Mouse (Mus musculus): Measurements from ENCODE around the gene Bcl7c. TPM values are rescaled to one million over a fixed set of nuclear protein-coding genes. Genes with fewer than 3 reads are reported as not detected.

The Bcl7c gene
- polyA plus RNA-seq, 1 experiment: not detected

- WGBS: 90% methylated on average over 4 of the region's 4 CpGs
- no peak for TF ChIP-seq CTCF (IDR thresholded peaks at IDR 0.05; ENCODE audit: insufficient read depth, low read depth, low read length)
- TF ChIP-seq POLR2A (IDR thresholded peaks at IDR 0.05; ENCODE audit: insufficient read depth, low read depth, low read length): no peak
- H3K4me3 ChIP-seq (ENCODE audit: insufficient read depth, low read depth, low read length): no peak overlapping the region
- H3K27ac ChIP-seq (ENCODE audit: insufficient read depth, low read depth, low read length): no peak overlapping the region
- H3K4me1 ChIP-seq (ENCODE audit: control insufficient read depth, insufficient read depth, low read length): peaks cover 3% of the 10 kb centered on the region; the same call in 1 of the 2 replicates
Measured at GRCm38 (mm10) chr7:127677609-127678008, 31.1 kb downstream of the Bcl7c start.

DNA sequence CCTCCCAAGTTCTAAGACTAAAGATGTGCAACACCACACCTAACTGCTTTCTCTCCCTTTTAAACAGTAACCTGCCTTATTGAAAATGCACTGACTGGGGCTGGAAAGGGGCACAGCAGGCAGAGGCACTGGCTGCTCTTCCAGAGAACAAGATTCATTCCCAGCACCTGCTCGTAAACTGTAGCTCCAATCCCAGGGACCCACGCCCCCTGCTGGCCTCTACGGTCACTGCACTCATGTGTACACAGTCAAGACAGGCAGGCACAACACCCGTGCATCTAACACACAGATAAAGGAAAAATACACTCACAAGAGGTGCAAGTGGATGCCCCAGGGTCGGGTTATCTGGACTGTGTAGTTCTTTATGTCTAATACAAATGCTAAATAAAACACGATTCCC, 31.7 kb downstream of the Bcl7c start:
- 73% methylated on average over 6 of the region's 6 CpGs for WGBS
- no peak overlapping the region for H3K27ac ChIP-seq (ENCODE audit: insufficient read depth, low read depth, low read length)
- H3K4me1 ChIP-seq (ENCODE audit: control insufficient read depth, insufficient read depth, low read length): peaks cover 3% of the 10 kb centered on the region; the same call in 1 of the 2 replicates

DNA sequence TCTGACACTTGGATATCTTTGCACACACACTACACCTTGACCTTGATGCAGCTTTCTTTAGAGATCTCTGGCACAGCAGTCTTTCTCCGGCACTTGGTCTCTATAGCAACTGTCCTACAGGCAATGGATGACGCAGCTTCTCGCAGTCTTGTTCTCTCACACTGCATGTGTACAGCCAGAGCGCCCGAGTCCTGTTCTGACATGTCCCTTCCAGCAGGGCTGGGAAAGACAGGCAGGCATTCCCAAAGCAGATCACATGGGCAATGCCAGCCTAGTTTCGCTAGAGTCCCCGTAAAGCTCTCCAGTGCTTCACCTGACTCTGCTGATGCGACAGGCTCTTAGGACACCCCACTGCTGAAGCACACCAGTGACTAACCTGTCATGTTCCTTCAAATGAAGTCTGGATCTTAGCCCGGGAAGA, 33.3 kb downstream of the Bcl7c start:
- H3K4me1 ChIP-seq (ENCODE audit: control insufficient read depth, insufficient read depth, low read length): peaks cover 3% of the 10 kb centered on the region; the same call in 1 of the 2 replicates
- H3K4me3 ChIP-seq (ENCODE audit: insufficient read depth, low read depth, low read length): no peak overlapping the region
- WGBS: 62% methylated on average over 9 of the region's 9 CpGs
- H3K27ac ChIP-seq (ENCODE audit: insufficient read depth, low read depth, low read length): no peak overlapping the region
- TF ChIP-seq POLR2A (IDR thresholded peaks at IDR 0.05; ENCODE audit: insufficient read depth, low read depth, low read length): no peak
- no peak for TF ChIP-seq CTCF (IDR thresholded peaks at IDR 0.05; ENCODE audit: insufficient read depth, low read depth, low read length)

More for the DNA sequence above, 31.7 kb downstream of the Bcl7c start:
- TF ChIP-seq CTCF (IDR thresholded peaks at IDR 0.05; ENCODE audit: insufficient read depth, low read depth, low read length) (peak; percentile 47; the same call in 1 of the 2 replicates), POLR2A (IDR thresholded peaks at IDR 0.05; ENCODE audit: insufficient read depth, low read depth, low read length) (no peak)
- no peak overlapping the region for H3K4me3 ChIP-seq (ENCODE audit: insufficient read depth, low read depth, low read length)

GRCm38 (mm10) chr7:127674977-127675376, 33.8 kb downstream of the Bcl7c start:
- no peak overlapping the region for H3K4me3 ChIP-seq (ENCODE audit: insufficient read depth, low read depth, low read length)
- no peak overlapping the region for H3K27ac ChIP-seq (ENCODE audit: insufficient read depth, low read depth, low read length)
- H3K4me1 ChIP-seq (ENCODE audit: control insufficient read depth, insufficient read depth, low read length): peaks cover 3% of the 10 kb centered on the region; the same call in 1 of the 2 replicates
- no peak for TF ChIP-seq POLR2A (IDR thresholded peaks at IDR 0.05; ENCODE audit: insufficient read depth, low read depth, low read length)
- TF ChIP-seq CTCF (IDR thresholded peaks at IDR 0.05; ENCODE audit: insufficient read depth, low read depth, low read length): no peak
- WGBS: under 1% methylated on average over 5 of the region's 5 CpGs

DNA sequence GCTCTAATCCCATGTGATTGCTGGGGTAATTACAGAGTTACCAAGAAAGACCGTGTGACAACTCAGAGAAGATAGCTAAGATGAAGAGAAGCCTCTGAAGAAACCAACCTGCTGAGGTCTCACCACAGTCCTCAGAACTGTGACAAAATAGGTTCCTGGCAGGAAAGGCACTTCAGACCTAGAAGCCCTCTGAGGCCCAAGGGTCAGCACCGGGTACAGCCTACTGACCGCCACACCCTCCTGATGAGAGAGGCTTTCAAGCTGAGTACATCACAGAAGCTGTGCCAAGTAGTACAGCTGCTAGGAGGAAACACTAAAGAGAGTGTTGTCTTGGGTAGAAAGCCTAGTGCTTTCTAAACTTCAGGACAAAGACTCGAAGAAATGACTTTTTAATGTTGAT, 36.0 kb downstream of the Bcl7c start:
- no peak for TF ChIP-seq POLR2A (IDR thresholded peaks at IDR 0.05; ENCODE audit: insufficient read depth, low read depth, low read length)
- TF ChIP-seq CTCF (IDR thresholded peaks at IDR 0.05; ENCODE audit: insufficient read depth, low read depth, low read length): no peak
- Histone ChIP-seq H3K27ac (ENCODE audit: insufficient read depth, low read depth, low read length) (no peak overlapping the region), H3K4me1 (ENCODE audit: control insufficient read depth, insufficient read depth, low read length) (peaks cover 3% of the 10 kb centered on the region; the same call in 1 of the 2 replicates), H3K4me3 (ENCODE audit: insufficient read depth, low read depth, low read length) (no peak overlapping the region)
- 66% methylated on average over 4 of the region's 4 CpGs for WGBS

DNA sequence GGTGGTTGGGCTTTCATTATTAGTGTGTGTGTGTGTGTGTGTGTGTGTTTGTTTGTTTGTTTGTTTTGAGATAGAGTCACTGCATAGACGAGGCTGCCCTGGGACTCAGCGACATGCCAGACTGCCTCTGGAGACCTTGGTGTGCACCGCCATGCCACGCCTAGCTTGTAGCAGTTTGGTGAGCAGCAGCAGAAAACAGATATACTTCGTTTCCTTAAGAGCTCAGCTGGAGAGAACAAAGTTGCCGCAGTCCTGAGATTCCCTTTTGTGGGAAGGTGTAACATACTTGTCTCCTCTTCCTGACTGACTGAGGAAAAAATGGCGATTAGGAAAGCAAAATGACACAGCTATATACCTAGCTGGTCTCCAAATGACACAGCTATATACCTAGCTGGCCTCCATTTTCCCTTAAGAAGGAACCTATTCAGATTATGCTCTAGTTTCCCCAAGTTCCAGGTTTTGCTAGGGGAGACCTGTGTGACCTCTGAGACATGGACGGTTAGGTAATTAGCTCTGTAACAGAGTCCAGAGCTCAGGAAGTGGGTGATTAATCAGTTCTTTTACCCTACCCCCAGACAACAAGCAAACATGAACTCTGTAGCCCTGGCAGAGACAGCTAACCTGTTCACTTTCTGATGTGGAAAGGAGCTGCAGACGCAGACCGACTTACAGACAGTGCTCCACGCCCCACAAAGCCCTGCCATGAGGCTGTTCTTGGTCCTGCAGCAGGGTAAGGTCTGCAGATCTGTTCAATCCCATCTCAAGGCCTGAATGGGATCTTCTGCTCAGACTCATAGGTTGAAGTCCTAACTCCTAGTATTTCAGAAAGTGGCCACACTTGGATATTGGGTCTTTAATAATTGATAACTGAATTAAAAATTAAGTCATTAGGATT, 36.6 kb downstream of the Bcl7c start:
- Histone ChIP-seq H3K4me3 (ENCODE audit: insufficient read depth, low read depth, low read length) (no peak overlapping the region), H3K27ac (ENCODE audit: insufficient read depth, low read depth, low read length) (no peak overlapping the region), H3K4me1 (ENCODE audit: control insufficient read depth, insufficient read depth, low read length) (peaks cover 3% of the 10 kb centered on the region; the same call in 1 of the 2 replicates)
- no peak for TF ChIP-seq POLR2A (IDR thresholded peaks at IDR 0.05; ENCODE audit: insufficient read depth, low read depth, low read length)
- 83% methylated on average over 11 of the region's 11 CpGs for WGBS

DNA sequence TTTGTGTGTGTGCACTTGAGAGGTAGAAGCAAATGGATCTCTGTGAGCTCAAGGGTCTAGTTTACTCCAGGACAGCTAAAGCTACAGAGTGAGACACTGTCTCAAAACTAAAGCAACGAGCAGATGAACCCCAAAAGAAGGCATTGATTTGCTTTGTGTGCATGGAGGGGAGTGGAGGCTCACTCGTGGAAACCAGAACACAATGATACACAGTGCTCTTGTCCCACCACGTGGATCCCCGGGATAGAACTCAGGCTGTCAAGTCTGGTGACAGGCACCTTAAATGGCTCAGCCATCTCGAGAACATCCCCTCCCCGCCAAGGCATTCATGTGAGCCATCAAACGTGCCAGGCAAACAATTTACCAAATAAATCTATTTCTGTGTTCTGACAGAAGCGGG, 41.6 kb downstream of the Bcl7c start:
- WGBS: 73% methylated on average over 8 of the region's 8 CpGs
- Histone ChIP-seq H3K4me1 (ENCODE audit: control insufficient read depth, insufficient read depth, low read length) (no peaks in the 10 kb centered on the region), H3K4me3 (ENCODE audit: insufficient read depth, low read depth, low read length) (no peak overlapping the region), H3K27ac (ENCODE audit: insufficient read depth, low read depth, low read length) (no peak overlapping the region)
- TF ChIP-seq POLR2A (IDR thresholded peaks at IDR 0.05; ENCODE audit: insufficient read depth, low read depth, low read length) (no peak), CTCF (IDR thresholded peaks at IDR 0.05; ENCODE audit: insufficient read depth, low read depth, low read length) (no peak)

GRCm38 (mm10) chr7:127666679-127667078, 42.1 kb downstream of the Bcl7c start:
- 90% methylated on average over 13 of the region's 13 CpGs for WGBS
- TF ChIP-seq CTCF (IDR thresholded peaks at IDR 0.05; ENCODE audit: insufficient read depth, low read depth, low read length) (no peak), POLR2A (IDR thresholded peaks at IDR 0.05; ENCODE audit: insufficient read depth, low read depth, low read length) (no peak)
- H3K4me1 ChIP-seq (ENCODE audit: control insufficient read depth, insufficient read depth, low read length): no peaks in the 10 kb centered on the region
- H3K27ac ChIP-seq (ENCODE audit: insufficient read depth, low read depth, low read length): no peak overlapping the region
- no peak overlapping the region for H3K4me3 ChIP-seq (ENCODE audit: insufficient read depth, low read depth, low read length)

DNA sequence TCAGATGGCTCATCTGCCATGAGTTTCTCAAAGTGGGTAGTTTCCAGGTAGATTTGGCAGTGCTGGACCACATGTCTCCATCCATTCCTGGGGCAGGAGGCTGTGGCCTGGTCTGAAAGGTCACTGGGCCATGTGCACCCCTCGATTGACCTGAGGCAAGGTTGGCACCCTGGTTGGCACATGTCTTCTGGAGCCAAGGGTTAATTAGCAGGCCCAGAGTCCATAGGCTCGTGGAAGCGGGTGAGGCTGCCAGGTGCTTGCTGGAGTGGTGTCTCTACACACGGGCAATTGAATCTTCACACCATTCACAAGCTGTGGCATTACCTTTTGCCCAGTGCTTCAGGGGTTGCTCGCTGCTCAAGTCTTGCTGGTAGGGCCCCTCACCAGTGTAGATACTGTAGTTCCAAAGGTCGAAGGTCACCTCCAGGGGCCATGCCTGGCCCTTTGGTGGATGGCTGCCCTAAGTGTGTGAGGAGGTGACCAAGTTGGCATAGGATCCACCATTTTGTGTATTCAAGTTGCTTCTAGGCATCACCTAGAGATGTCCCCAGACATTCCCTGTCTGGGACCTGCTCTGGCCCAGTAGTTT, 42.6 kb downstream of the Bcl7c start:
- no peak overlapping the region for H3K27ac ChIP-seq (ENCODE audit: insufficient read depth, low read depth, low read length)
- 93% methylated on average over 6 of the region's 6 CpGs for WGBS
- TF ChIP-seq CTCF (IDR thresholded peaks at IDR 0.05; ENCODE audit: insufficient read depth, low read depth, low read length) (no peak), POLR2A (IDR thresholded peaks at IDR 0.05; ENCODE audit: insufficient read depth, low read depth, low read length) (no peak)

More for the DNA sequence above, 42.6 kb downstream of the Bcl7c start:
- H3K4me3 ChIP-seq (ENCODE audit: insufficient read depth, low read depth, low read length): no peak overlapping the region
- H3K4me1 ChIP-seq (ENCODE audit: control insufficient read depth, insufficient read depth, low read length): no peaks in the 10 kb centered on the region
